Mouse (Mus musculus) testis, postnatal 10 days (tissue): ENCODE measurements at regions not wholly inside any gene's neighbourhood (a gene's known extent, or its start where the extent isn't known, plus 50 kb on each side); places are given as distances from the start of the nearest gene placed in this dataset.
"Not testable (repeated sequence)": the region's sequence is repeated elsewhere in the genome, so short reads cannot be mapped to it uniquely, and the experiment has no call there.

Experiments used
- DNase-seq: peaks from one replicate; pipeline ENCODE4 v3.0.0; 2021; ENCODE audit warnings: low spot score

- not testable (repeated sequence) for DNase-seq
Measured at GRCm38 (mm10) chr6:48341367-48341766, 54.0 kb upstream of the Krba1 start.

- not testable (repeated sequence) for DNase-seq
Measured at GRCm38 (mm10) chr6:48336964-48337363, 58.4 kb upstream of the Krba1 start.

GRCm38 (mm10) chr6:48288011-48288410 is 107.4 kb upstream of the Krba1 start:
- no peak for DNase-seq

- not testable (repeated sequence) for DNase-seq
Measured at GRCm38 (mm10) chr6:48279646-48280045, 115.7 kb upstream of the Krba1 start.

GRCm38 (mm10) chr6:48261563-48261962 is 133.8 kb upstream of the Krba1 start:
- DNase-seq, result not testable (repeated sequence)

- DNase-seq, result not testable (repeated sequence)
Measured at GRCm38 (mm10) chr6:48252989-48253388, 142.4 kb upstream of the Krba1 start.

- no peak for DNase-seq
Measured at GRCm38 (mm10) chr6:48251954-48252353, 143.4 kb upstream of the Krba1 start.

GRCm38 (mm10) chr6:48244191-48244590 is 151.2 kb upstream of the Krba1 start:
- DNase-seq, result not testable (repeated sequence)

GRCm38 (mm10) chr6:48227431-48227830 is 141.0 kb upstream of the Zfp746 start:
- DNase-seq, result peak; percentile 48

- no peak for DNase-seq
Measured at GRCm38 (mm10) chr6:48224206-48224605, 137.8 kb upstream of the Zfp746 start.

- no peak for DNase-seq
Measured at GRCm38 (mm10) chr6:48222971-48223370, 136.6 kb upstream of the Zfp746 start.

- not testable (repeated sequence) for DNase-seq
Measured at GRCm38 (mm10) chr6:48221806-48222205, 135.4 kb upstream of the Zfp746 start.

GRCm38 (mm10) chr6:48215212-48215611 is 128.8 kb upstream of the Zfp746 start:
- no peak for DNase-seq

GRCm38 (mm10) chr6:48209739-48210138 is 123.3 kb upstream of the Zfp746 start:
- DNase-seq, result no peak

- no peak for DNase-seq
Measured at GRCm38 (mm10) chr6:48209103-48209502, 122.7 kb upstream of the Zfp746 start.

GRCm38 (mm10) chr6:48205722-48206121 is 119.3 kb upstream of the Zfp746 start:
- no peak for DNase-seq

GRCm38 (mm10) chr6:48199951-48200350 is 113.6 kb upstream of the Zfp746 start:
- peak; percentile 65 for DNase-seq

- DNase-seq, result no peak
Measured at GRCm38 (mm10) chr6:48198806-48199205, 112.4 kb upstream of the Zfp746 start.

GRCm38 (mm10) chr6:48197696-48198378 is 111.4 kb upstream of the Zfp746 start:
- DNase-seq, result no peak

- DNase-seq, result not testable (repeated sequence)
Measured at GRCm38 (mm10) chr6:48188363-48188762, 102.0 kb upstream of the Zfp746 start.

- no peak for DNase-seq
Measured at GRCm38 (mm10) chr6:48185311-48185710, 98.9 kb upstream of the Zfp746 start.

- no peak for DNase-seq
Measured at GRCm38 (mm10) chr6:48178360-48179120, 92.1 kb upstream of the Zfp746 start.

- DNase-seq, result peak; percentile 67
Measured at GRCm38 (mm10) chr6:48177936-48178335, 91.5 kb upstream of the Zfp746 start.
